Comparison of ENCODE assay signal across 8 mouse cellular contexts in genomic region chr13:28416887-28417286, GRCm38 (mm10).
DNase-seq lines count a peak whose midpoint lies in the region; ATAC-seq and TF ChIP-seq lines count a peak whose summit lies in the region.

No protein-coding gene starts in this region.

- H3K4me3 ChIP-seq in kidney, adult 2 months (ENCODE audit: insufficient read depth, low read depth, low read length): no peak overlapping the region
- H3K4me3 ChIP-seq in heart, embryonic 16.5 days (ENCODE audit: low read length): peak overlapping the region; percentile 29
- H3K4me3 ChIP-seq in neural tube, embryonic 14.5 days (ENCODE audit: low read depth, low read length): peak overlapping the region; percentile 31

- H3K9ac ChIP-seq in heart, embryonic 16.5 days (ENCODE audit: low read length): peak overlapping the region; percentile 28
- peak overlapping the region; percentile 65 for H3K9ac ChIP-seq in neural tube, embryonic 14.5 days (replicated peaks; ENCODE audit: low read depth, low read length)

- no peak for TF ChIP-seq POLR2A in kidney, adult 2 months (IDR thresholded peaks at IDR 0.05; ENCODE audit: low read depth, low read length)

- no peaks in the 10 kb centered on the region for H3K9me3 ChIP-seq in heart, embryonic 16.5 days (replicated peaks; ENCODE audit: control insufficient read depth, low read length)
- H3K9me3 ChIP-seq in neural tube, embryonic 14.5 days (ENCODE audit: control insufficient read depth, low read length): no peaks in the 10 kb centered on the region

- no peak for ATAC-seq in heart, embryonic 16.5 days (replicated peaks; ENCODE audit: extremely low read depth, insufficient read depth, low FRiP score)
- ATAC-seq in neural tube, embryonic 14.5 days (ENCODE audit: low read depth): peak; percentile 53
- ATAC-seq in erythroblast, adult 5-6 weeks (replicated peaks; ENCODE audit: low FRiP score, poor library complexity, severe bottlenecking): no peak

- no peak for TF ChIP-seq CTCF in kidney, adult 2 months (conservative IDR thresholded peaks at IDR 0.05; ENCODE audit: insufficient read depth, insufficient read length, low read depth, low read length)

- no peaks in the 10 kb centered on the region for H3K27me3 ChIP-seq in kidney, adult 2 months (replicated peaks; ENCODE audit: control insufficient read depth, insufficient read depth, low read length)
- no peaks in the 10 kb centered on the region for H3K27me3 ChIP-seq in heart, embryonic 16.5 days (ENCODE audit: control insufficient read depth, insufficient read depth, low read length)
- H3K27me3 ChIP-seq in neural tube, embryonic 14.5 days (ENCODE audit: control insufficient read depth, insufficient read depth, low read length): no peaks in the 10 kb centered on the region

- DNase-seq in kidney, adult 2 months: peak; percentile 4
- DNase-seq in kidney, adult 8-10 months: no peak
- peak; percentile 59 to 71 for DNase-seq in cerebellum, postnatal 14 days
- DNase-seq in left cerebral cortex, postnatal 14 days (ENCODE audit: low spot score in 2 of 2): peak; percentile 50 to 52
- DNase-seq in spleen, adult 12 weeks (ENCODE audit: low spot score): no peak

- H3K36me3 ChIP-seq in kidney, adult 2 months (ENCODE audit: control insufficient read depth, insufficient read depth, low read length): no peaks in the 10 kb centered on the region
- H3K36me3 ChIP-seq in heart, embryonic 16.5 days (ENCODE audit: control insufficient read depth, insufficient read depth): no peaks in the 10 kb centered on the region
- H3K36me3 ChIP-seq in neural tube, embryonic 14.5 days (ENCODE audit: control insufficient read depth, insufficient read depth, low read length): no peaks in the 10 kb centered on the region

- peaks cover 15% of the 10 kb centered on the region for H3K4me1 ChIP-seq in kidney, adult 2 months (ENCODE audit: control insufficient read depth, insufficient read depth, low read length)
- peaks cover 56% of the 10 kb centered on the region for H3K4me1 ChIP-seq in heart, embryonic 16.5 days (ENCODE audit: control insufficient read depth, insufficient read depth, low read length)
- peaks cover 50% of the 10 kb centered on the region; the same call in 1 of the 2 replicates for H3K4me1 ChIP-seq in neural tube, embryonic 14.5 days (ENCODE audit: control insufficient read depth, insufficient read depth, low read length)

- peak overlapping the region; percentile 58 for H3K4me2 ChIP-seq in heart, embryonic 16.5 days (ENCODE audit: low read depth, low read length)
- H3K4me2 ChIP-seq in neural tube, embryonic 14.5 days (ENCODE audit: low read depth, low read length): peak overlapping the region; percentile 51

- H3K27ac ChIP-seq in kidney, adult 2 months (ENCODE audit: insufficient read depth, low read depth, low read length): no peak overlapping the region
- H3K27ac ChIP-seq in heart, embryonic 16.5 days (ENCODE audit: low read length): peak overlapping the region; percentile 96
- peak overlapping the region; percentile 94 for H3K27ac ChIP-seq in neural tube, embryonic 14.5 days (ENCODE audit: low read depth, low read length)

- intact Hi-C loops in left cerebral cortex, postnatal 14 days (cut with DNase I): loop anchor here (5.0 to 10.0 kb wide), 4 partner anchors 300 to 1420 kb away; no protein-coding TSS in a partner anchor

- WGBS in kidney, adult 2 months: 35% methylated on average over 8 of the region's 8 CpGs
- 29% methylated on average over 8 of the region's 8 CpGs for WGBS in heart, embryonic 16.5 days
- 11% methylated on average over 8 of the region's 8 CpGs for WGBS in neural tube, embryonic 14.5 days

Comparison
In these comparisons a context has a peak if more than half of its experiments do, and no peak if none do; other contexts are left out.
1. DNase-seq: peak in kidney, adult 2 months (single experiment), cerebellum, postnatal 14 days (2 of 2) and left cerebral cortex, postnatal 14 days (2 of 2); none in kidney, adult 8-10 months (0 of 2) and spleen, adult 12 weeks (single experiment).